Mouse (Mus musculus) neural tube, embryonic 12.5 days (tissue): ENCODE results near the gene Carnmt1. TPM values are rescaled to one million over a fixed set of nuclear protein-coding genes. Genes with fewer than 3 reads are reported as not detected.
"Not testable (repeated sequence)": the region's sequence is repeated elsewhere in the genome, so short reads cannot be mapped to it uniquely, and the experiment has no call there.

Experiments used
- ATAC-seq: fragments of 200-750 bp; cut with Nextera tagmentation; 2 replicates; pipeline ENCODE4 v1.8.0; 2017; ENCODE audit warnings: low read depth, mild to moderate bottlenecking, moderate TSS enrichment, moderate library complexity; ENCODE audit not compliant: low FRiP score
- H3K27ac ChIP-seq: fragments of 300-500 bp; sonication (generic); 2 replicates; pipeline ENCODE4 v1.5.1; 2016
- H3K27me3 ChIP-seq: fragments of 300-500 bp; sonication (generic); replicated peaks from 2 replicates; pipeline ENCODE4 v1.6.1; 2016; ENCODE audit warnings: mild to moderate bottlenecking
- H3K36me3 ChIP-seq: fragments of 300-500 bp; sonication (generic); 2 replicates; pipeline ENCODE4 v1.6.1; 2016; ENCODE audit warnings: mild to moderate bottlenecking
- H3K4me1 ChIP-seq: fragments of 300-500 bp; sonication (generic); 2 replicates; pipeline ENCODE4 v1.6.1; 2016
- H3K4me2 ChIP-seq: fragments of 300-500 bp; sonication (generic); replicated peaks from 2 replicates; pipeline ENCODE4 v1.6.1; 2016; ENCODE audit warnings: mild to moderate bottlenecking
- H3K4me3 ChIP-seq: fragments of 300-500 bp; sonication (generic); 2 replicates; pipeline ENCODE4 v1.5.1; 2016
- H3K9ac ChIP-seq: fragments of 300-500 bp; sonication (generic); 2 replicates; pipeline ENCODE4 v1.6.1; 2016; ENCODE audit warnings: mild to moderate bottlenecking
- H3K9me3 ChIP-seq: fragments of 300-500 bp; sonication (generic); 2 replicates; pipeline ENCODE4 v1.6.1; 2016; ENCODE audit warnings: mild to moderate bottlenecking
- WGBS: fragments of 180-500 bp; shearing (Covaris S2); methylation state at CpG from one replicate; pipeline ENCODE4 v1.1.7; 2016; 5-methylcytosine and 5-hydroxymethylcytosine counted together
- polyA plus RNA-seq: library from polyadenylated mRNA; unstranded; fragments of >200 nt; fragmentation: Nextera tagmentation; extraction: Ambion mirVana; gene quantifications from 2 replicates; pipeline ENCODE4 v1.2.1, GENCODE M21; 2016

Carnmt1 gene
- polyA plus RNA-seq, 1 experiment from 2014 or later, result 24.0 TPM

GRCm38 (mm10) chr19:18692768-18693167, 22.2 kb downstream of the Carnmt1 start:
- Histone ChIP-seq H3K27ac (no peak overlapping the region), H3K27me3 (no peaks in the 10 kb centered on the region), H3K9me3 (no peaks in the 10 kb centered on the region), H3K4me3 (no peak overlapping the region), H3K4me1 (no peaks in the 10 kb centered on the region), H3K4me2 (no peak overlapping the region), H3K36me3 (peaks cover 6% of the 10 kb centered on the region; the same call in 1 of the 2 replicates), H3K9ac (no peak overlapping the region)
- 91% methylated on average over 2 of the region's 2 CpGs for WGBS
- ATAC-seq, result no peak

- Histone ChIP-seq H3K9me3 (no peaks in the 10 kb centered on the region), H3K4me2 (no peak overlapping the region), H3K4me3 (no peak overlapping the region), H3K36me3 (peaks cover 6% of the 10 kb centered on the region; the same call in 1 of the 2 replicates), H3K9ac (no peak overlapping the region), H3K4me1 (no peaks in the 10 kb centered on the region), H3K27me3 (no peaks in the 10 kb centered on the region), H3K27ac (no peak overlapping the region)
- 93% methylated on average over 3 of the region's 3 CpGs for WGBS
- no peak for ATAC-seq
Measured at GRCm38 (mm10) chr19:18695116-18695515, 24.6 kb downstream of the Carnmt1 start.

DNA sequence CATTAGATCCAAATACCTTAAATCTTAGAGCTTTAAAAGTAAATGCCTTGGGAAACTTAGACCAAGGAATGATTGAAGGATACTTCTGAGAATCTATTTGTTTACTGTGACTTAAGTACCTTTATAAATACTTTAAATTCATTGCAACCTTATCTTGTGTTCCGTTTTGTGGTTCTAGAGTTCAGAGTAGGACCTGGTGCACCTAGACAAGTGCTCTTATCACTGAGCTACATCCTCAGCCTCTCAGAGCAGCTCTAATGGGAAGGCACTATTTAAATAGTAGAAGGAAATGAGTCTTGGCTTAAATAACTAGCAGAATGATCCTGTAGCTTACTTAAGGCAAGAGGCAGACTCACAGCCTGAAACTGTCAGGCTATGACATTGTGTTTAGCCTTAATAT, 25.0 kb downstream of the Carnmt1 start:
- Histone ChIP-seq H3K4me3 (no peak overlapping the region), H3K36me3 (peaks cover 6% of the 10 kb centered on the region; the same call in 1 of the 2 replicates), H3K9ac (no peak overlapping the region), H3K4me1 (no peaks in the 10 kb centered on the region), H3K9me3 (no peaks in the 10 kb centered on the region), H3K27ac (no peak overlapping the region), H3K4me2 (no peak overlapping the region), H3K27me3 (no peaks in the 10 kb centered on the region)
- no peak for ATAC-seq
- 89% methylated on average over 1 of the region's 1 CpGs for WGBS

DNA sequence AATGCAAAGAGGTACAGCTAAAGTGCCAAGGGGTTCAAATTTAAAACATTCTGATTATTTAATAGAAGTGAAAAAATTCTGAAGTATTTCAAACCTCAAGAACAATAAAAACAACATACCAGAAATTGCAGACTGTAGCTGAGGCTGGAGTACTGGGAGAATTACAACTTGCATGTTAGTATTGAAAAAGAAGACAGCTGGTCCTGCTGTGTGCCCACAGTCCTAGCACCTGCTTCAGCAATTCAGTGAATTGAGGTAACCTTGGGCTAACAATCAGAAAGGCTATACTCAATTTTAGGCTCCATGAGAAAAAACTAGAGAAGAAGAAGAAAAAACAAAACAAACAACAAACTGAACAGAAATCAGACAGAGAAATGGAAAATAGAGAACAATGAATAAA, 37.5 kb downstream of the Carnmt1 start:
- Histone ChIP-seq H3K4me2 (no peak overlapping the region), H3K36me3 (0 out of 2 replicates have a peak, but pooled peaks cover 5% of the 10 kb centered on the region), H3K9ac (no peak overlapping the region), H3K27ac (no peak overlapping the region), H3K4me3 (no peak overlapping the region), H3K27me3 (no peaks in the 10 kb centered on the region), H3K9me3 (no peaks in the 10 kb centered on the region), H3K4me1 (no peaks in the 10 kb centered on the region)
- no peak for ATAC-seq

GRCm38 (mm10) chr19:18710903-18711302, 40.3 kb downstream of the Carnmt1 start:
- Histone ChIP-seq H3K4me3 (no peak overlapping the region), H3K27me3 (no peaks in the 10 kb centered on the region), H3K36me3 (0 out of 2 replicates have a peak, but pooled peaks cover 5% of the 10 kb centered on the region), H3K4me2 (no peak overlapping the region), H3K9me3 (no peaks in the 10 kb centered on the region), H3K27ac (no peak overlapping the region), H3K9ac (no peak overlapping the region), H3K4me1 (peaks cover 16% of the 10 kb centered on the region)
- no peak for ATAC-seq
- 57% methylated on average over 6 of the region's 6 CpGs for WGBS

DNA sequence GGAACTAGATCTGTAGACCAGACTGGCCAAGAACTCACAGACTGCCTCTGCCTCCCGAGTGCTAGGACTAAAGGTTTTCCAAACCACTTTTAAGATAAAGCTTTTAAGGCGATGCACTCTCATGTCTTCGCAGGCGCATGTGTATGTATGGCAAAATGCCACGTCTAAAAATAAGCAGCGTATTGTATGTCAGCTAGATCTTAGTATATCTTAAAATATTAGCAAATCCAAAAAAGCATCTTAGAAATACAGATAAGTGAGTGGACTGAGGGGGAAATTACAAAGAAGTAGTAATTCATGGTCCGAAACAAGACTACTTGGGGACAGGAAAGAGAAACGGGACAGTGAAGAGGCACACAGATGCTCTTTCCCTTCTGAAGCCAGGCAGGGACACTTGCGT, 41.0 kb downstream of the Carnmt1 start:
- Histone ChIP-seq H3K4me2 (no peak overlapping the region), H3K27me3 (no peaks in the 10 kb centered on the region), H3K9me3 (no peaks in the 10 kb centered on the region), H3K36me3 (0 out of 2 replicates have a peak, but pooled peaks cover 5% of the 10 kb centered on the region), H3K9ac (no peak overlapping the region), H3K4me1 (peaks cover 16% of the 10 kb centered on the region), H3K27ac (no peak overlapping the region), H3K4me3 (no peak overlapping the region)
- ATAC-seq, result no peak
- 95% methylated on average over 9 of the region's 9 CpGs for WGBS

- 62% methylated on average over 16 of the region's 16 CpGs for WGBS
- Histone ChIP-seq H3K9ac (peak overlapping the region; percentile 89), H3K9me3 (no peaks in the 10 kb centered on the region), H3K4me2 (peak overlapping the region; percentile 90), H3K4me3 (peak overlapping the region; percentile 94), H3K27me3 (no peaks in the 10 kb centered on the region), H3K4me1 (peaks cover 16% of the 10 kb centered on the region), H3K27ac (peak overlapping the region; percentile 87), H3K36me3 (peaks cover 3% of the 10 kb centered on the region; the same call in 1 of the 2 replicates)
- no peak for ATAC-seq
Measured at GRCm38 (mm10) chr19:18712153-18712865, 41.7 kb downstream of the Carnmt1 start.

GRCm38 (mm10) chr19:18712866-18713300, 42.3 kb downstream of the Carnmt1 start, which contains the start of gene D030056L22Rik:
Gene D030056L22Rik, plus strand, starts transcription at chr19:18713193.
- H3K27ac ChIP-seq, result peak within 1 kb of the TSS; percentile 87
- H3K36me3 ChIP-seq, result peaks cover 2% of the 10 kb centered on the region; the same call in 1 of the 2 replicates
- 1% methylated on average over 49 of the region's 49 CpGs for WGBS
- H3K27me3 ChIP-seq, result no peaks in the 10 kb centered on the region
- peaks cover 16% of the 10 kb centered on the region for H3K4me1 ChIP-seq
- H3K4me2 ChIP-seq, result peak within 1 kb of the TSS; percentile 90
- peak; percentile 98 for ATAC-seq
- peak within 1 kb of the TSS; percentile 89 for H3K9ac ChIP-seq
- H3K4me3 ChIP-seq, result peak within 1 kb of the TSS; percentile 94
- H3K9me3 ChIP-seq, result no peaks in the 10 kb centered on the region

GRCm38 (mm10) chr19:18713357-18713756, 42.8 kb downstream of the Carnmt1 start:
- not testable (repeated sequence) for H3K36me3 ChIP-seq, H3K27me3 ChIP-seq, H3K27ac ChIP-seq, H3K9me3 ChIP-seq
- peak; percentile 73 for ATAC-seq
- H3K4me2 ChIP-seq, result peak overlapping the region; percentile 90
- H3K4me3 ChIP-seq, result peak overlapping the region; percentile 94
- H3K4me1 ChIP-seq, result peaks cover 16% of the 10 kb centered on the region
- H3K9ac ChIP-seq, result peak overlapping the region; percentile 89
- under 1% methylated on average over 46 of the region's 46 CpGs for WGBS

DNA sequence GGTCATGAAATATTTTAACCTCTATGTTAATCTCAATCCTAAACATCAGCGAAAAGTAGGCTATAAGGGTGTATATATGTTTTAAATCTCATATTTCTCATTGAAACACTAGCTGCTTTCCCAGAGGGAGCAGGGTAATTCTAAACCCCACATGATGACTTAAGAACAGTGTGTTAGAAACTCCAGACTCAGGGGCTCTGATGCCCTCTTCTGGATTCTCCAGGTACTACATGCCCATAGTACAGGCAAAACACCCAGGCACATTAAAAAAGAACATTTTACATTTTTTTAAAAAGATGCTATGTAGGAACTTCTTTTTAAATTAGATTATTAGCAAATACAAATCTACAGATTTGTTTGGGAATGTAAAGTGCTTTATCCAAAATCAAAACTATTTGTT, 45.8 kb downstream of the Carnmt1 start:
- Histone ChIP-seq H3K4me3 (no peak overlapping the region), H3K9ac (no peak overlapping the region), H3K9me3 (no peaks in the 10 kb centered on the region), H3K4me1 (peaks cover 16% of the 10 kb centered on the region), H3K4me2 (no peak overlapping the region), H3K36me3 (peaks cover 9% of the 10 kb centered on the region), H3K27me3 (no peaks in the 10 kb centered on the region), H3K27ac (no peak overlapping the region)
- 42% methylated on average over 1 of the region's 1 CpGs for WGBS
- ATAC-seq, result no peak

- H3K4me2 ChIP-seq, result no peak overlapping the region
- no peak overlapping the region for H3K4me3 ChIP-seq
- no peak overlapping the region for H3K27ac ChIP-seq
- no peak for ATAC-seq
- H3K9me3 ChIP-seq, result no peaks in the 10 kb centered on the region
- 93% methylated on average over 3 of the region's 3 CpGs for WGBS
- peaks cover 9% of the 10 kb centered on the region for H3K36me3 ChIP-seq
- no peak overlapping the region for H3K9ac ChIP-seq
- H3K27me3 ChIP-seq, result no peaks in the 10 kb centered on the region
- no peaks in the 10 kb centered on the region for H3K4me1 ChIP-seq
Measured at GRCm38 (mm10) chr19:18720337-18720736, 49.8 kb downstream of the Carnmt1 start.

DNA sequence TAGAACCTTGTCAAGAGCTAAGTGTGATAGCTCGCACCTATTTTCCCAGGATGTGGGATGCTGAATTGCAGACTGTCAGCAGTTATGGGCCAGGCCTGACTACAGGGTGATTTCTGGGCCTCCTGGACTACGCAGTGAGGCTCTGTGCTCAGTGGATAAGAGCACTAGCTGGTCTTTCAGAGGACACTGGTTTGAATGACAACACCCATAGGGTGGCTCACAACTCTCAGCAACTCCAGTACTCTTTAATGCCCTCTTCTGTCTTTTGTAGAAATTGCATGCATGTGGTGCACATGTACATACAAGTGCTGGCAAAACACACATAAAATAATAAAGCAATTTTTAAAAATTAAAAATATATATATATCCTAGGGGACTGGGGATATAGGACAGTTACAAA, 54.6 kb downstream of the Carnmt1 start:
- H3K9me3 ChIP-seq, result no peaks in the 10 kb centered on the region
- H3K27me3 ChIP-seq, result no peaks in the 10 kb centered on the region
- H3K4me3 ChIP-seq, result no peak overlapping the region
- no peak overlapping the region for H3K4me2 ChIP-seq
- no peaks in the 10 kb centered on the region for H3K4me1 ChIP-seq
- 86% methylated on average over 2 of the region's 2 CpGs for WGBS
- no peak overlapping the region for H3K27ac ChIP-seq
- H3K9ac ChIP-seq, result no peak overlapping the region
- H3K36me3 ChIP-seq, result no peaks in the 10 kb centered on the region
- ATAC-seq, result no peak

GRCm38 (mm10) chr19:18730255-18730654, 59.7 kb downstream of the Carnmt1 start:
- Histone ChIP-seq H3K27me3 (no peaks in the 10 kb centered on the region), H3K4me1 (no peaks in the 10 kb centered on the region), H3K9me3 (no peaks in the 10 kb centered on the region), H3K27ac (no peak overlapping the region), H3K4me2 (no peak overlapping the region), H3K4me3 (no peak overlapping the region), H3K36me3 (no peaks in the 10 kb centered on the region), H3K9ac (no peak overlapping the region)
- no peak for ATAC-seq
- 76% methylated on average over 7 of the region's 7 CpGs for WGBS
